Mouse (Mus musculus) ES-Bruce4 (cell line): ENCODE data around the gene Kif6. TPM values are rescaled to one million over a fixed set of nuclear protein-coding genes. Genes with fewer than 3 reads are reported as not detected.

Source experiments
- H3K27ac ChIP-seq: 2 replicates; pipeline ENCODE4 v1.5.1; 2012; ENCODE audit warnings: low read length, inconsistent platforms; ENCODE audit not compliant: insufficient read depth
- H3K27me3 ChIP-seq: 2 replicates; pipeline ENCODE4 v1.6.1; 2012; ENCODE audit warnings: mild to moderate bottlenecking, low read length, inconsistent platforms; ENCODE audit not compliant: control insufficient read depth, poor library complexity, insufficient read depth, severe bottlenecking
- H3K36me3 ChIP-seq: 2 replicates; pipeline ENCODE4 v1.6.1; 2012; ENCODE audit warnings: inconsistent platforms, mild to moderate bottlenecking, low read length, moderate library complexity; ENCODE audit not compliant: control insufficient read depth, poor library complexity, insufficient read depth, severe bottlenecking
- H3K4me1 ChIP-seq: one replicate; pipeline ENCODE4 v1.8.1; 2011; ENCODE audit warnings: low read length; ENCODE audit not compliant: control insufficient read depth, insufficient read depth
- H3K4me3 ChIP-seq: 2 replicates; pipeline ENCODE4 v1.5.1; 2011; ENCODE audit warnings: low read depth, mild to moderate bottlenecking, low read length
- H3K9ac ChIP-seq: 2 replicates; pipeline ENCODE4 v1.6.1; 2012; ENCODE audit warnings: low read depth, mild to moderate bottlenecking, inconsistent platforms; ENCODE audit not compliant: poor library complexity, severe bottlenecking
- H3K9me3 ChIP-seq: replicated peaks from 2 replicates; pipeline ENCODE4 v1.6.1; 2012; ENCODE audit warnings: mild to moderate bottlenecking, low read length, inconsistent platforms; ENCODE audit not compliant: control insufficient read depth, poor library complexity, insufficient read depth, severe bottlenecking
- CTCF ChIP-seq: IDR thresholded peaks from one replicate; pipeline ENCODE4 v1.8.1; 2011; ENCODE audit warnings: low read depth, low read length
- EP300 ChIP-seq: IDR thresholded peaks from 2 replicates; pipeline ENCODE4 v1.6.1; 2011; ENCODE audit warnings: low read depth, low read length; ENCODE audit not compliant: insufficient read depth
- POLR2A ChIP-seq: IDR thresholded peaks from one replicate; pipeline ENCODE4 v1.8.1; 2011; ENCODE audit warnings: low read length; ENCODE audit not compliant: insufficient read depth
- polyA plus RNA-seq: library from polyadenylated mRNA; stranded (reverse); fragments of >200 nt; gene quantifications from 2 replicates; pipeline ENCODE4 v1.2.4, GENCODE M21; 2011; ENCODE audit warnings: low read depth; ENCODE audit not compliant: missing spikeins, insufficient read depth, insufficient read length

Kif6 gene
- polyA plus RNA-seq, result 1.2 and 2.3 TPM in 2 replicates

DNA sequence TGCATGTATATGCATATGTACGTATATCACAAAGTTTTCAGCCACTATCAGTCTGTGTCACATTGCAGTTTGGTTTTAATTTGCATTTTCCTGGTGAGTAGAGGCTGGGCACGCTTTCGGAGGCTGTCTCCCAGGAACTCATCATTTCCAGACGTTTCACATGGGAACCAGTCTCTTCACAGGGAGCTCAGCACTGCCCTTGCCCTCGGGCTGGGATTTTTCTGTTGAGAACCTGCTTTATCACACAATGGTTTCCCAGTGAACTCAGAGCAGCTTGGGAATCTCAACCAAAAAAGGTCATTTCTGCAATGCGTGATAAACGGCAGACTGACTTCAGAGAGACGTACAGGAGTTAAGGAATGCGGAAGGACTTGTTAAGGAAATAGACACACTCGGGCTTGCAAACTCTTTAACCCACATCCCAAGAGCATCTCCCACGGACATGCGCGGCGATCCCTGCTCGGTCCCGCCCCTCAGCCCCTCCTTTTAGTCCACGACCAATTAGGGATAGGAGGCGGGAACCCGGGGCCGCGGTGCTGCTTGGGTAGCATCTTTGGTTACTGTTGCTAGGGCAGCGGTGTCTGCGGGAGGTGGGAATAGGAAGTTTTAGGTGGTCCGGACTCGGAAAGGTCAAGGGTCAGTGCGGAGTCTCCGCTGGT lies at the start of gene Kif6:
Gene Kif6, plus strand, starts transcription at position 560 of the 659 bp plus-strand sequence.
- H3K4me1 ChIP-seq, result no peaks in the 10 kb centered on the region
- no peaks in the 10 kb centered on the region; the same call in none of the 2 replicates for H3K27me3 ChIP-seq
- no peaks in the 10 kb centered on the region for H3K9me3 ChIP-seq
- TF ChIP-seq CTCF (no peak), POLR2A (peak; percentile 28), EP300 (no peak)
- H3K36me3 ChIP-seq, result no peaks in the 10 kb centered on the region
- no peak within 1 kb of the TSS for H3K9ac ChIP-seq
- peak within 1 kb of the TSS; percentile 92 for H3K4me3 ChIP-seq
- no peak within 1 kb of the TSS for H3K27ac ChIP-seq

- Histone ChIP-seq H3K27me3 (no peaks in the 10 kb centered on the region; the same call in none of the 2 replicates), H3K9ac (no peak overlapping the region), H3K4me1 (no peaks in the 10 kb centered on the region), H3K27ac (no peak overlapping the region), H3K36me3 (no peaks in the 10 kb centered on the region), H3K9me3 (no peaks in the 10 kb centered on the region), H3K4me3 (no peak overlapping the region)
- TF ChIP-seq EP300 (no peak), POLR2A (no peak), CTCF (no peak)
Measured at GRCm38 (mm10) chr17:49568717-49569116, 46.2 kb upstream of the Kif6 start.

DNA sequence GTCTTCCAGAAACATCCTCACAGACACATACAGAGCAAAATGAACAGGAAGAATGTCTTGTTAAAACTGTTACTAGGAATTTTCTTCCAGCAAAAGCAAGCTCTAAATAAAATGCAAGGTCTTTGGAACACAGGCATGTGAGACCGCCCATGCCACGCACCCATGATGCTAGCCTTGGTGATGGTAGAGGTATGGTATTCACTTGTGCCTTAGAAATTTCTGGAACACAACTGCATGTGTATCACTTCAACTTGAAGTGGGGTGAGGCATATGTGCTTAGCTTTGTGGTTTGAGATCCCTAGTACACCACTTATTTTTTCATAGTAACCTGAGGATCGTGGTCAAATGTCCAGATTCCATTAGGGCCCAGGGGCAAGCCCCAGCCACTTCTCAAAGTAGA lies 37.6 kb upstream of the Kif6 start:
- no peak for TF ChIP-seq CTCF
- no peak for TF ChIP-seq POLR2A
- TF ChIP-seq EP300, result no peak
- H3K27ac ChIP-seq, result no peak overlapping the region
- no peaks in the 10 kb centered on the region for H3K4me1 ChIP-seq

DNA sequence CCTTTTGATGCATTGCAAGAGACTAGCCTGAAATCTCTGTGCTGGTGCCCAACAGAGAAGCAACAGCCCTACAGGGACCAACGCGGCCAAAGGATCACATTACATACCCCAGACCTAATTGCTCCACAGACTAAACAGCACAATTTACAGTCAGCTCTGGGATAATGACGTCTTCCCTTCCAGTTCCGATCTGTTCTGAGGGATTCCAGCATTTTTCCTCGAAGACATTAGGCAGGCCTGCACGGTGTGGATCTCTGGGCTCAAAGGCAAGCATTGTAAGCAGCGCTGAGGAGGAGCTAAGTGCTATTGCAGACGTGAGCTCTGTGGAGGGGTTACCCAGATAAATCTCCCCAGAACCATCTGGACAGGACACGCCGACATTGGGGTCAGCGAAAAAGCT lies 32.5 kb upstream of the Kif6 start:
- no peaks in the 10 kb centered on the region for H3K4me1 ChIP-seq
- no peak for TF ChIP-seq EP300
- TF ChIP-seq CTCF, result no peak
- H3K27me3 ChIP-seq, result no peaks in the 10 kb centered on the region
- no peak overlapping the region for H3K27ac ChIP-seq
- no peaks in the 10 kb centered on the region for H3K9me3 ChIP-seq
- no peaks in the 10 kb centered on the region for H3K36me3 ChIP-seq
- no peak overlapping the region for H3K4me3 ChIP-seq
- no peak overlapping the region for H3K9ac ChIP-seq

More for the DNA sequence above, 37.6 kb upstream of the Kif6 start:
- Histone ChIP-seq H3K4me3 (no peak overlapping the region), H3K9ac (no peak overlapping the region), H3K27me3 (no peaks in the 10 kb centered on the region), H3K36me3 (no peaks in the 10 kb centered on the region), H3K9me3 (no peaks in the 10 kb centered on the region)

DNA sequence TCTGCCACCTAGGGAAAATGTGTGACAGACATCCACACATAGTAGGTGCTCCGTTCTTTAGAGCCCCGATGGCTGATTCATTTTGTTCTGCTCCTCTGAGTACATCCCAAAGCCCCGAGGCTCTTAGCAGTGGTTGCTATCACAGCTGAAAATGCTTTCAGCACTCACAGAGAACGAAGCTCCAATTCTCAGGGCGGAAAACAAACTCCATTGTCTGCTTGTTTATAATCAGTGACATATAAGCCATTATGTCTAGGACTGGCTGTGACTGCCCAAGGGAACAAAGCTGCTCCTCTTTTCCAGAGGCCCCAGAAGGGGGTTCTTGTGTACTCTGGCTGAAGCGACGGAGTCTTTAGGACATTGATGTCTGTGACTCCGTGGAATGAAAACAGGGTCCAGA lies 24.9 kb upstream of the Kif6 start:
- no peaks in the 10 kb centered on the region for H3K36me3 ChIP-seq
- H3K4me1 ChIP-seq, result no peaks in the 10 kb centered on the region
- H3K27ac ChIP-seq, result no peak overlapping the region
- no peak for TF ChIP-seq POLR2A
- no peak for TF ChIP-seq EP300
- TF ChIP-seq CTCF, result no peak
- H3K27me3 ChIP-seq, result no peaks in the 10 kb centered on the region
- no peaks in the 10 kb centered on the region for H3K9me3 ChIP-seq
- no peak overlapping the region for H3K4me3 ChIP-seq
- no peak overlapping the region for H3K9ac ChIP-seq

GRCm38 (mm10) chr17:49605397-49605796 lies 9.5 kb upstream of the Kif6 start:
- Histone ChIP-seq H3K36me3 (no peaks in the 10 kb centered on the region), H3K27me3 (no peaks in the 10 kb centered on the region), H3K9me3 (0 out of 2 replicates have a peak, but pooled peaks cover 3% of the 10 kb centered on the region), H3K27ac (no peak overlapping the region), H3K9ac (no peak overlapping the region), H3K4me3 (no peak overlapping the region), H3K4me1 (no peaks in the 10 kb centered on the region)
- TF ChIP-seq CTCF (no peak), POLR2A (no peak), EP300 (no peak)
